Mouse (Mus musculus) kidney, adult 2 months (tissue): ENCODE data around the gene Hist1h2bj. TPM values are rescaled to one million over a fixed set of nuclear protein-coding genes. Genes with fewer than 3 reads are reported as not detected.
A peak's percentile ranks its signal among the peaks of the same experiment; 100 is the strongest.

Source experiments
- DNase-seq: peaks from one replicate; pipeline ENCODE4 v3.0.0; 2021
- H3K27ac ChIP-seq: fragments of 200-500 bp; 2 replicates; pipeline ENCODE4 v1.5.1; 2012; ENCODE audit warnings: low read depth, low read length, control low read depth, inconsistent platforms; ENCODE audit not compliant: insufficient read depth
- H3K27me3 ChIP-seq: fragments of 200-500 bp; replicated peaks from 2 replicates; pipeline ENCODE4 v1.6.1; 2012; ENCODE audit warnings: mild to moderate bottlenecking, moderate library complexity, low read length, inconsistent platforms; ENCODE audit not compliant: control insufficient read depth, insufficient read depth
- H3K36me3 ChIP-seq: fragments of 200-500 bp; 2 replicates; pipeline ENCODE4 v1.6.1; 2012; ENCODE audit warnings: mild to moderate bottlenecking, moderate library complexity, low read length, inconsistent platforms; ENCODE audit not compliant: control insufficient read depth, insufficient read depth
- H3K4me1 ChIP-seq: fragments of 200-500 bp; 2 replicates; pipeline ENCODE4 v1.6.1; 2011; ENCODE audit warnings: low read length; ENCODE audit not compliant: control insufficient read depth, insufficient read depth
- H3K4me3 ChIP-seq: fragments of 200-500 bp; 2 replicates; pipeline ENCODE4 v1.5.1; 2011; ENCODE audit warnings: mild to moderate bottlenecking, low read depth, low read length, control low read depth; ENCODE audit not compliant: insufficient read depth
- CTCF ChIP-seq: fragments of 200-500 bp; conservative IDR thresholded peaks from 2 replicates; pipeline ENCODE4 v1.5.1; 2011; ENCODE audit warnings: low read depth, mild to moderate bottlenecking, control low read depth, low read length, moderate library complexity, mixed read lengths; ENCODE audit not compliant: insufficient read depth, insufficient read length
- POLR2A ChIP-seq: fragments of 200-500 bp; IDR thresholded peaks from one replicate; pipeline ENCODE4 v1.6.1; 2011; ENCODE audit warnings: low read depth, low read length, control low read depth
- WGBS: fragments of 180-500 bp; shearing (Covaris S2); methylation state at CpG from one replicate; pipeline ENCODE4 v1.1.7; 2018; 5-methylcytosine and 5-hydroxymethylcytosine counted together
- polyA plus RNA-seq: library from polyadenylated mRNA; depleted of rRNA; stranded (reverse); fragments of >200 nt; gene quantifications from 2 replicates; pipeline ENCODE4 v1.2.3, GENCODE M21; 2012

Hist1h2bj gene
- polyA plus RNA-seq, 1 experiment: 0.92 TPM

DNA sequence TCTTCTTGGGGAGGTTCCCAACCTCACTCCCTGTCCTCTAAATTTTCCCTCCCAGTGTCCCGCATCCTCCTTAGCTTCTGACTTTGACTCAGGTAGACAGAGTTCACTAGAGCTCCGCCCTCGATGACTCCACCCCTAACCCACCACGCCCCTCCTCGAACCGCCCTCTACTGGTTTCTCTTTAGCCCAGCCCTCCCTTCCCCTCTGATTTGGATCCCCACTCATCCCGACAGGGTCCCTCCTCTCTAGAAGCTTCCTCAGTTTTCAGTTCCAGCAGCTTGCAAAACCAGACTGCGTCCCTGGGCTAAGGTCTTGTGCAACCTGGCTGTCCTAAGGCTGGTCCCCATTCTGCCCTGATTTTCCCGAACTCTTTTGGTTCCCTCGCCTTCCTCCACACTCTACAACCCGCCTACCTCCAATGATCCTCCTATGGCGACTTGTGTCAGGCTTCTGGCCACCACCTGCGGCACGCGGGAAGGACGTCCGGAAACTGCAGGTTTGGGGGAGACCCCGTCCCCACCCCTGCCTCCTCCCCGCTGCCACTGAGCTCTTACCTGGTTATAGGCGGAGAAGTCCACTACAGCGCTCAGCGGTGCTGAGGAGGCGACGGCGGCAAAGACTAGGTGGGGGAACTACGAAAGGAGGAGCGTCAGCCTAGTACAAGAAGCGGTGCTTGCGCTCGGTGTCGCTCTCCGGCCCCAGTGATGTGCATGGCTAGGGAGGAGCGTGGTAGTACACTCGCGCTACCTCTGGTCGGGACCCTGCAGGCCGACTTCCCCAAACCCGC is 36.5 kb upstream of the Hist1h2bj start:
- 1% methylated on average over 38 of the region's 38 CpGs for WGBS
- Histone ChIP-seq H3K36me3 (no peaks in the 10 kb centered on the region), H3K4me1 (0 out of 2 replicates have a peak, but pooled peaks cover 3% of the 10 kb centered on the region), H3K4me3 (peak overlapping the region; percentile 40), H3K27ac (no peak overlapping the region), H3K27me3 (peaks cover 12% of the 10 kb centered on the region)
- no peak for TF ChIP-seq CTCF
- DNase-seq: peak; percentile 51

DNA sequence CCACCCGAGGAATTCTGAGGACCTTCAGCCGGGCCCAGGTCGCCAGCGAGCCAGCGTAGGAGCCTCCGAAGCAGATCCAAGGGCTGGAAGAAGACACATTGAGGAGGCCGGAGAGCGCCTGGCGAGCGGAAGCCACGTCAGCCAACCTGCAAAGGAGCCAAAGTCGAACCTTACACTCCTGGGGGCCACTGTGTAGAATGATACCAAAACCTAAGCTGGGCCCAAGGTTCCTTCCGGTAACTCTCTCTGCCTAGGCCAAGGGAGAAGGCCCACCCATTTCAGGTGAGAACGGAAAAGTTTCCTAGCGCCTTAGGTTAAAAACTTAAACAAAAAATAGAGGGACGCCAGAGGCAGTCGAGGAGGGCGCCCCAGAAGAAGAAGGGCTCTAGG is 35.9 kb upstream of the Hist1h2bj start:
- Histone ChIP-seq H3K27me3 (peaks cover 12% of the 10 kb centered on the region), H3K27ac (no peak overlapping the region), H3K4me1 (0 out of 2 replicates have a peak, but pooled peaks cover 3% of the 10 kb centered on the region), H3K4me3 (no peak overlapping the region), H3K36me3 (no peaks in the 10 kb centered on the region)
- DNase-seq: no peak
- TF ChIP-seq CTCF (no peak), POLR2A (no peak)
- WGBS: 12% methylated on average over 18 of the region's 18 CpGs

DNA sequence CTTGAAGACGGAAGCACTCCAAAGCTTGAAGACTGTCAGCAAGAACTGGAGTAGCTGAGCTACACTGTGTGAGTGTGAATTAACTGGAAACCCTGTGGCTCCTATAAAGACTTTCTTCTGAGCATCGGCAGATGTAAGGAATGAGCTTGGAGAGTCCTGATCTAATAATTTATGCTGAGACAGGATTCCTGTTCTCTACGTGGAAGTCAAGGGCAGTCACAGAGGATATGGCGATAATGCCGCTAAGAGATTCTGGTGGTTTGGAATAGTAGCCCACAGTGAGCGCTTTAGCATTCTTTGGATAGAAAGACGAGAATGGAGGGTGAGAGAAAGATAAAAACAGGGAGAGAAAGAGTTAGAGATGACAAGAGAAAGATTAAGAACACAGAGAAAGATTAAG is 35.1 kb upstream of the Hist1h2bj start:
- Histone ChIP-seq H3K4me1 (0 out of 2 replicates have a peak, but pooled peaks cover 3% of the 10 kb centered on the region), H3K4me3 (no peak overlapping the region), H3K36me3 (no peaks in the 10 kb centered on the region), H3K27me3 (peaks cover 13% of the 10 kb centered on the region), H3K27ac (no peak overlapping the region)
- 50% methylated on average over 7 of the region's 7 CpGs for WGBS
- TF ChIP-seq POLR2A (no peak), CTCF (no peak)
- no peak for DNase-seq

DNA sequence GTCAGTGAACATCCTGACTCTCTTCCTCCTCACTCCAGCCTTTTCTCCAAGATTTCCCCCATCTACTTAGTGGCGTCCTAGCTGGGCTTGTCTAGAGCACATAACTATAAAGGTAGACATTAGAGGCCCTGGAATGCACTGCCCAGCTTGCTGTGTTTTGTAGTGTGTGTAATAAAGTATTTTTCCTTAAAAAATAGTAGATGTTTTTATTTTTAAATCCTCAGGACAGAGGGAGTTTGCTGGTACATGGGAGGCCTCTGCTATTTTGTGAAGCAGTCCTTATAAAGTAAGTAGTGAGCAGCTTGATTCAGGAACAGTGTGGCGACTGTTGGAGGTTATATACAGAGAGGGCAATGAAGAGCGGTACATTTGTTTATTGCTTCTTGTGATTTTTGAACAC is 34.3 kb upstream of the Hist1h2bj start:
- TF ChIP-seq CTCF: no peak
- no peak for TF ChIP-seq POLR2A
- H3K27ac ChIP-seq: no peak overlapping the region
- DNase-seq: no peak
- H3K36me3 ChIP-seq: no peaks in the 10 kb centered on the region
- H3K4me3 ChIP-seq: no peak overlapping the region
- peaks cover 16% of the 10 kb centered on the region for H3K27me3 ChIP-seq
- 84% methylated on average over 3 of the region's 3 CpGs for WGBS
- 0 out of 2 replicates have a peak, but pooled peaks cover 3% of the 10 kb centered on the region for H3K4me1 ChIP-seq

DNA sequence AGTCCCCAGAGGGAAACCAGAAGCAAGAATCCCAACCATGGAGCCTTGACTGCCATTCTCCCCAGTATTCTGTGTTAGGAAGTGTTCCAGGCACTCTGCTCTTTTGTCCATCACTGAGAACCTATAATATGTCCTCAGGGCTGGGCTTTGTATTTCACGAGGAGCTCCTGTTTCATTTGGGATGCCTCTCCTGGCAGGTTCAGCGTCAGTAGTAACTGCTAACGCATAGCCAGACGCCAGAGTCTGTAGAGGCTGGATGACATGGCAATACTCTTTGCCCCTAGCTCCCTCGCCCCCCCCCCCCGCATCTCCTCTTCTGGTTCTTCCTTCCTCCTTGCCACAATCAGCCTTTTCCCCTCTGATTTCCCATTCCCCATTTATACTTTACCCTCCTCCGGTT is 33.4 kb upstream of the Hist1h2bj start, which contains the start of gene Prss16:
Gene Prss16, minus strand, starts transcription at position 101 of the 400 bp plus-strand sequence.
- TF ChIP-seq CTCF (no peak), POLR2A (no peak)
- no peak within 1 kb of the TSS for H3K27ac ChIP-seq
- 0 out of 2 replicates have a peak, but pooled peaks cover 3% of the 10 kb centered on the region for H3K4me1 ChIP-seq
- DNase-seq: no peak
- H3K27me3 ChIP-seq: peaks cover 22% of the 10 kb centered on the region
- H3K4me3 ChIP-seq: no peak within 1 kb of the TSS
- WGBS: 41% methylated on average over 7 of the region's 7 CpGs
- no peaks in the 10 kb centered on the region for H3K36me3 ChIP-seq

DNA sequence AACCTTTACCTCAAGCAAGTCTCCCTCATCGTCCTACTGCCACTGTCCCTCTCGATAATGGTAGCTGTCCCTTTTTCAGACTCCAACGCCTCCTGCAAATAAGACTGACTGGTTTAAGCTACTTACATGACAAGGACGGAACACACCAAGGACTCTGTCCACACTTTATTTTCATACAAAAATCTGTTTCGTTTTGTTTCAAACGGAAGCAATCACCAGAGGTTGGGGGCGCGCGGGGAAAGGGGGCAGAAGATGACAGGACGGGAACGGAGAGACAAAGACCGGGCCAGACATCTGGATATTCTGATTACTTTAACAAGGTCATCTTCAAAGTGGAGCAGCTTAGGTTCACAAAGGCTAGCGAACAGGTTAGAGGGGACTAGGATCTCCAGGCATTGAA is 29.3 kb upstream of the Hist1h2bj start:
- Histone ChIP-seq H3K36me3 (no peaks in the 10 kb centered on the region), H3K4me3 (no peak overlapping the region), H3K27ac (no peak overlapping the region), H3K27me3 (peaks cover 11% of the 10 kb centered on the region), H3K4me1 (no peaks in the 10 kb centered on the region)
- TF ChIP-seq POLR2A (no peak), CTCF (no peak)
- 17% methylated on average over 13 of the region's 13 CpGs for WGBS
- DNase-seq: peak; percentile 4

DNA sequence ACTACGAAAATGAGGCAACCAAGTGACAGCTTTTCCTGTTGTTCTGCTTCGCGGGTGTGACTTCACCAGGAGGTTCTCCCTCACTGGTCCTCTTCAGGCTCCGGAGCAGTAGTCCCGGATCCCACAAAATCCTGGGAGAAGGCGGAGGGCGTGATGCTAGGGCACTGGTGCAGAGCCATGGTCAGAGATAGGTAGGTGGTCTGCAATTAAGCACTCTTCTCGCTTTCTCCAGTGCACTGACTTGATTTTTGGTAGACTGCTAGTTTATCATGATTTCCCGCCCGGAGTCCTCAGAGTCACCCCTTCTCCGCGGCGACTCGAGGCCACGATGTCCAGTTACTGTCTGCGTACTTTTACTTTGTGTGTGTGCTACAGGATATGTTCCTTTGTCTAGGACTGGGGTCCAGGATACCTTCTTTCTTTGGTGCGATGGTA is 28.6 kb upstream of the Hist1h2bj start:
- Histone ChIP-seq H3K4me1 (no peaks in the 10 kb centered on the region), H3K4me3 (no peak overlapping the region), H3K27me3 (peaks cover 11% of the 10 kb centered on the region), H3K36me3 (no peaks in the 10 kb centered on the region), H3K27ac (no peak overlapping the region)
- DNase-seq: no peak
- 21% methylated on average over 17 of the region's 17 CpGs for WGBS
- TF ChIP-seq CTCF: no peak
- TF ChIP-seq POLR2A: no peak
